Mouse (Mus musculus) MEL (cell line): Measurements from ENCODE around the gene Gpm6b.

Experiments
- CTCF ChIP-seq, 3 experiments: IDR thresholded peaks in 2 of 3; conservative IDR thresholded peaks in 1 of 3; 2 replicates each; pipeline ENCODE4 v1.5.1; 2011 to 2012; ENCODE audit warnings: low read length in 3 of 3, low read depth in 2 of 3, mild to moderate bottlenecking in 2 of 3, improper control_type of control experiment in 1 of 3, inconsistent platforms in 1 of 3, mixed read lengths in 1 of 3, moderate library complexity in 1 of 3; ENCODE audit not compliant: control insufficient read depth in 1 of 3, insufficient read depth in 1 of 3, poor library complexity in 1 of 3, severe bottlenecking in 1 of 3
- MXI1 ChIP-seq: IDR thresholded peaks from 2 replicates; pipeline ENCODE4 v1.6.1; 2011; ENCODE audit warnings: mild to moderate bottlenecking, low read depth, low read length, improper control_type of control experiment
- POLR2A ChIP-seq, 2 experiments: IDR thresholded peaks; 2 replicates each; pipeline ENCODE4 v1.6.1; 2011 to 2012; ENCODE audit warnings: low read length in 2 of 2, mild to moderate bottlenecking in 2 of 2, control low read depth in 1 of 2, improper control_type of control experiment in 1 of 2, low read depth in 1 of 2, moderate library complexity in 1 of 2; ENCODE audit not compliant: control insufficient read depth in 1 of 2, insufficient read depth in 1 of 2, poor library complexity in 1 of 2
- POLR2AphosphoS2 ChIP-seq: IDR thresholded peaks from 2 replicates; pipeline ENCODE4 v1.6.1; 2011; ENCODE audit warnings: low read length, improper control_type of control experiment
- TCF12 ChIP-seq: IDR thresholded peaks from 2 replicates; pipeline ENCODE4 v1.6.1; 2014; ENCODE audit warnings: low read depth, mild to moderate bottlenecking, inconsistent platforms, low read length, improper control_type of control experiment, moderate library complexity

DNA sequence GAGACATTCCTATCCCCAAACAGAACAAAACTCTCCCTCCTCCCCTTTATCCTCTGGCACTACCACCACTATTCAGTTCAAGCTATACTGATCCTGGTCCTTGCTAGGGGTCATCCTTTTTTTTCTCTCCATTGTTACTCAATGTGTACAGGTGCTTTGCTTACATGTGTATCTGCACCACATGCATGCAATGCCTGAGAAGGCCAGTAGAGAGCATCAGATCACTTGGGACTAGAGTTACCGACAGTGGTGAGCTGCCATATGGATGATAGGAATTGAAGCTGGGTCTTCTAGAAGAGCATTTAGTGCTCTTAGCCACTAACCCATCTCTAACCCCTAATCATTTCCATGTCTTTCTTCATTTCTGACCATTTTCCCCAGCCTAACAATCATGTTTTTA, 155.0 kb downstream of the Gpm6b start:
- TF ChIP-seq TCF12 (no peak), MXI1 (no peak), CTCF (IDR thresholded peaks at IDR 0.05 in 2 of 3, conservative IDR thresholded peaks at IDR 0.05 in 1 of 3; ENCODE audit: control insufficient read depth in 1 of 3, insufficient read depth in 1 of 3, low read depth in 2 of 3, low read length in 3 of 3, poor library complexity in 1 of 3, severe bottlenecking in 1 of 3) (peak in 2 of 3 experiments; percentile 42 to 69; a peak in 4 of 6 replicates), POLR2A (IDR thresholded peaks at IDR 0.05; ENCODE audit: control insufficient read depth in 1 of 2, insufficient read depth in 1 of 2, low read depth in 1 of 2, low read length in 2 of 2, poor library complexity in 1 of 2) (no peak), POLR2AphosphoS2 (no peak)
